Mouse (Mus musculus): ENCODE measurements around the gene Gpr84.

Gene Gpr84

GRCm38 (mm10) chr15:103305792-103306645 lies 4.4 kb downstream of the Gpr84 start:
- no peak for DNase-seq (ENCODE audit: low spot score)

DNA sequence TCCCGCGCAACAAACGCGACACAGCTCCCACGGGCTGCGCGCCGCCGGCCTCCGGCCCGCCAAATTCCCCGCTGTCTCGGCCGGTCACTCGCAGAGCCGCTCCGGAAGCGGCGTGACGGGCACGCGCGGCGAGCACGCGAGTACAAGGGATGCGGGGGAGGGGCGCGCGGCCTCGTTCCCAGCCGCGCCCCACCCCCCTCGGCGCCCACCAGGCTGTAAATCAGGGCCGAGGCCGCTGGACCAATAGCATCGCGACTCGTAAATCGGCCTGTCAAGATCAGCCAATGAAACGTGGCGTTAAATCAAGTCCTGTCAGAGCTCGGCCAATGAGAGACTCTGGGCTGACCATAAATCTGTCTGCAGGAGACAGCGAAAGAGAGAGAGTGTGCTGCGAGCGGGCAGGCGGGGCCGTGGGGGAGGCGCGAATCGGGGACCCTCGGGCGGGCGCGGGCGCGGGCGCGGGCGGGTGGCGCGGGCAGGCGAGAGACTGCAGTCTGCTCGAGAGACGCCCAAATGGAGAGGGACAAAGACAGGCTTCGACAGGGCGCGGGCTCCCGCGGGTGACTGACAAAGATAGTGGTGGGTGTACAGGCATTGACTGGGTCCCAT lies 5.2 kb downstream of the Gpr84 start:
- peak; percentile 79 for DNase-seq (ENCODE audit: low spot score)

- DNase-seq (ENCODE audit: low spot score), result no peak
Observed at GRCm38 (mm10) chr15:103304616-103304969, 5.8 kb downstream of the Gpr84 start.

- no peak for DNase-seq (ENCODE audit: low spot score)
Observed at GRCm38 (mm10) chr15:103303916-103304615, 6.3 kb downstream of the Gpr84 start.

GRCm38 (mm10) chr15:103302341-103303021 lies 7.9 kb downstream of the Gpr84 start:
- DNase-seq (ENCODE audit: low spot score), result no peak

DNA sequence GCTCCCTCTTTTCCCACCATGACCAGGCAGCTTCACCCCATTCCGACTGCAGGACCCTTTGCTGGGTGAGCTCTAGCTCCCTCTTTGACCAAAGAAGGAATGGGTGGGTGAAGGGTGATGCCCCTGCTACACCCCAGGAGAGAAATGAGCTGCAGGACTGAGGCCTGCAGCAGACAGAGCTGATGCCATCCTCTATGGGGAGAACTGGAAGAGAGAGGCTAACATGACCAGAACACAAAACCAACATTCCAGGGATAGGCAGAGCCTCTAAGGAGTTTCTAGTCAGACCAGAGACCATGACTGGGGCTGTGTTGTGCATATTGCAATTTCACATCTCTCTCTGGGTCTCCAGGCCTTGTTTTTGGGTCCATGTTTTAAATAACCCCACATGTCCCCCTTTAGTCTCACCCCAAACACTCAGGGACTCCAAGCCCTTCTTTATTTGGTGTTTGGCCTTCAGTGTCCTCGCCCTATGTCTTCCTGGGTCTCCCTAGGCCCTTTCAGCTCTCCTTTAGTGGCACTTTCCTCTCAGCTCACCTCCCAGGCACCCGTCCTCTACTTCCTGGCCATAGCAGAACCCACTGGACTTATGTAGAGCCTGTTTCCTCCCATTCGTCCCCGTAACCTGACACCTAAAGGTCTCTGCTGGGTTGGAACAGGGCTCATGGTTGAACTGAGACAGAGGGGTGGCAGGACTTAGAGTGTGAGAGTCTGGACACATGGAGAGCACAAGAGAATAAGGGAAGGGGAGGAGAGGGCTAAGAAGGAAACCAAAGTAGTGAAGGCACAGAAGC lies 8.7 kb downstream of the Gpr84 start:
- no peak for DNase-seq (ENCODE audit: low spot score)

- no peak for DNase-seq (ENCODE audit: low spot score)
Observed at GRCm38 (mm10) chr15:103301046-103301445, 9.4 kb downstream of the Gpr84 start.

DNA sequence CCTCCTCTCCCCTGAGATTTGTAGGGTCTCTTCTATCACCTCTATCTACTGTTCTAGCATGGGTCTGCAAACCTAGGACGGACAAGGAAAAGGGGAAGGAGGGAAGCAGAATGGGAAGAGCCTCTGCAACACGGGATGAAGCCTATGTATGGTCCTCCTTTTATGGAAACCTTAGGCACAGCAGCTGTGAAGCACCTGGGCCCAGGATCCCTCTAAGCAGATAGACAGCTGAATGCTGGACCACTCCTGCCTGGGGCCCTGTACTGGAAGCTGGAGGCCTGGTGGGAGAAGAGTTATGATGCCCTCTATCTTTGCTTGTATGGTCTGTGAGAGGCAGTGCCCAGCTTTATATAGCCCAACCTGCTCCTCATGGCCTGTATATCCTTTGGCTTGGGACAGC lies 9.9 kb downstream of the Gpr84 start:
- no peak for DNase-seq (ENCODE audit: low spot score)

DNA sequence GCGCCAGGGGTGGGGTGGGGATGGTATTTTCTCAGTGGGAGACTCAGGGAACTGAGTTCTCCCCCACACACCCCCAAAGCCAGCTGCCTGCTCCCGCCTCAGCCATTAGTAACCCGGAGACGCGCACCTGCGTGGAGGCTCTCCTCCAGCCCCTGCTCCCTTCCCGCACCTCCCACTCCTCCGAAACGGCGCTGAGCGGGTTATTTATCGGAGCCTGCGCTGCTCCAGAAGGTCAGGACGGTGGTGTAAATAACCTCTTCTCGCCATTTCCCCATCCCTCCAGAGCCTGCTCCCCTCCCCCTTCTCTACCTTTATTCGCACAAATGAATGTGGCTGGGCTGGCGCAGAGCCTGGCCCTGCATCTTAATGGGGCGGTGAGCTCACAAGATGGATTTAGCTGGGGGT lies 10.3 kb downstream of the Gpr84 start:
- DNase-seq (ENCODE audit: low spot score), result no peak

DNA sequence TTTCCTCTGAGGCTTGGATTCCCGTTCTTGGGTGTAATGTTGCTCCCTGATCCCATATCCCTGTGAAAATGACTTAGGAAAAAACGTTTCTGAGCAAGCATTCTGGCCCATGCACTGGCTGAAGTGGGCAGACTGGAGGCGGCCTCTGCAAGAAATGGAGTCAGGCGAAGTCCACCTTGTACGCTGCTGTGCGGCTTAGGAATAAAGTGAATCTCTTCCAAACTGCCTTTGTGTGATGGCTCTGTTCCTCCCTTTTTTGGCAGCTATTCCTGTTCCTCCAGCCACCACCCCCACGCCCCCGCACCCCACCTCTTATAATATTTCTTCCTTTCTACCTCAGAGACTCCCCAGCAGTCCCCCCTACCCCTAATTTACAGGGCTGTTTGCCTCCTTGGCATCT lies 10.8 kb downstream of the Gpr84 start:
- no peak for DNase-seq (ENCODE audit: low spot score)

DNA sequence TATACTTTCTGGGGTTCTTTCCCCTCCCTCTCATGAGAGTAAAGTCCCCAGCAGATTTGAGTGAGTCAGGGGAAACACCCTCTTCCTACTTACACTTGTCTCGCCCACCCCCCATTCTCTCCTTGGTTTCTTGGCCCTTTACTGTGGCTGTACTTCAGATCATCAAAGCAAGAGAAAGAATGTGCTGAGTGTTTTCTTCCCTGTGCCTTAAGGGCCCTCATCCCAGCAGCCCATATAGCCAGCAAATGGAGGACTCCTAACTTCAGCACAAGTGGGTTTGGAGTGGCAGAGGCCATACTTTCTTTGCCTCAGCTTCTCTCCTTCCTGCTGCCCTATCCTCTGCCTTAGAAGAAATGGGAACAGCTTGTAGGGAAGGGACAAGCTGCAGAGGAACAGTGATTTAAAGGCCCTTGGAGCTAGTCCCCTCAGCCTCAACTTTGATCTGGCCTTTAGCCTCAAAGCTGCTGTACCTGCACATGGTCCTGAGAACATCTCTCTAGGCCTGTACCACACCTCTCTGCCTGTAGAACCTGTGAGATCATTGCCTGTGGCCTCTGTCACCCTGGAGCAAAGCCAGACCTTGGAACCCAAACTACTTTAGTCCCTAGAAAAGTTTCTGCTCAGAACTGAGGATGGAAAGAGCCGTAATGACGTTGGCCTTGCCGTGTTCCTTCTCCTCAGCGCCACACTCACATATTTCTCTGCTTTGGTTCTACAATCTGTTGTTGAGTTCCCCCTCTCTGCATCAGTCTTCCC lies 11.4 kb downstream of the Gpr84 start:
- DNase-seq (ENCODE audit: low spot score), result no peak

DNA sequence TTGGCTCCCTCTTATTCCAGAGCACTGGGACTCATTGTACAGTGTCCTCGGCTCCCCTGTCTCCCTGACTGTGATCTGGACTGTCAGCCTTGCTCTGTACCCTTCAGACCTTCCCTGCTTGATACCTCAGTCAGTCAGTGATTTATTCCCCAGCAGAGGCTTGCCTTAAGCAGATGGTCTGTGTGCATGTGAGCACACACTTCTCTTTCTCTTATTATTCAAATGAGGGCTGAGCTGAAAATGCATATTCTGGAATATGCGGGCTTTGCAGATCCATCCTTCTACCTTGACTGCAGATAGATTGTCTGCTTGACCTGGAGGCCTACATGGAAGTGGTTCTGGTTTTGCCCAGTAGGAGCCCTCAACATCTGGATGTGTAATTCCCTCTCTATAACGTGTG lies 12.4 kb downstream of the Gpr84 start:
- DNase-seq (ENCODE audit: low spot score), result no peak

DNA sequence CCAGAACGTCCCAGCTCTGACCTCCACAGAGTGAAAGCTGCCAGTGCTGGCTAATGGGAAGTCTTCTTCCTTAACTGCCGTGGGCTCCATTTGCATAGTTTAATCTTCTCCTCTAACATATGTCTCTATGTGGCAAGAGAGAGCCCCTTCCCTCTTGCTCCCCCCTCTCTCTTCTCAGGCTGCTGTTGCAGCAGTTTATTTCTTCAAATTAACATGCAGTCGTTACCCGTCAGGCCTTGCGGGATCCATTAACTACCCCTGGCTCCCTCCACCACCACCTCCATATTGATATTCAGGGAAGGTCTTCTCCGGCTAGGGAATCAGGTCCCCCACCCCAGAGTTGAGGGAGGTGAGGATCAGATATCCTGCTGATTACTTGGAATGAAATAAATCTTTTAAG lies 13.1 kb downstream of the Gpr84 start:
- DNase-seq (ENCODE audit: low spot score), result no peak

GRCm38 (mm10) chr15:103295851-103296250 lies 14.6 kb downstream of the Gpr84 start:
- DNase-seq (ENCODE audit: low spot score), result no peak

GRCm38 (mm10) chr15:103294649-103295048 lies 15.8 kb downstream of the Gpr84 start:
- no peak for DNase-seq (ENCODE audit: low spot score)

GRCm38 (mm10) chr15:103293375-103293774 lies 17.0 kb downstream of the Gpr84 start:
- no peak for DNase-seq (ENCODE audit: low spot score)

- DNase-seq (ENCODE audit: low spot score), result no peak
Observed at GRCm38 (mm10) chr15:103292673-103293345, 17.6 kb downstream of the Gpr84 start.

GRCm38 (mm10) chr15:103290843-103291242 lies 19.6 kb downstream of the Gpr84 start:
- no peak for DNase-seq (ENCODE audit: low spot score)

DNA sequence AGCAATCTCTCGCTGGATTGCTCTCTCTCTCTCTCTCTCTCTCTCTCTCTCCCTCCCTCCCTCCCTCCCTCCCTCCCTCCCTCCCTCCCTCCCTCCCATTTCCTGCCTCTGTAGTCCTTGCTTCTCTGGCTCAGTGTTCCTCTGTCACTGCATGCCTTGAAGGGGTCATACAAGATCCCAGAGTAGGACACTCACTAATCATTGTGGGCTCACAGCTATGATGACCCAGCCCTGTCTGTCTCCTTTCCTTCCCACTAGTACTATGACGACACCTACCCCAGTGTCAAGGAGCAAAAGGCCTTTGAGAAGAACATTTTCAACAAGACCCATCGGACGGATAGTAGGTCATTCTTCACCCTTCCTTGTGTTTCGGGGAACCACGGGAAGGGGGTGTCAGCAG lies 20.0 kb downstream of the Gpr84 start:
- no peak for DNase-seq (ENCODE audit: low spot score)

- no peak for DNase-seq (ENCODE audit: low spot score)
Observed at GRCm38 (mm10) chr15:103289600-103289999, 20.8 kb downstream of the Gpr84 start.

Measured in urinary bladder, postnatal 10 days (tissue).